Mouse (Mus musculus) limb, embryonic 11.5 days (tissue): Measurements from ENCODE around the gene Myh4. TPM values are rescaled to one million over a fixed set of nuclear protein-coding genes. Genes with fewer than 3 reads are reported as not detected.

Source experiments
- ATAC-seq: fragments of 200-750 bp; cut with Nextera tagmentation; 2 replicates; pipeline ENCODE4 v1.8.0; 2017; ENCODE audit warnings: low read depth; ENCODE audit not compliant: insufficient number of reproducible peaks, low FRiP score, low TSS enrichment
- DNase-seq: peaks from one replicate; pipeline ENCODE4 v3.0.0-alpha.2; 2015; ENCODE audit warnings: low spot score
- H3K27ac ChIP-seq: fragments of 300-500 bp; sonication (generic); replicated peaks from 2 replicates; pipeline ENCODE4 v1.5.1; 2014; ENCODE audit warnings: low read depth, mild to moderate bottlenecking, low read length
- H3K27me3 ChIP-seq: fragments of 300-500 bp; sonication (generic); 2 replicates; pipeline ENCODE4 v1.6.1; 2014; ENCODE audit warnings: mild to moderate bottlenecking, low read length, mixed read lengths; ENCODE audit not compliant: control insufficient read depth, insufficient read depth
- H3K36me3 ChIP-seq: fragments of 300-500 bp; sonication (generic); 2 replicates; pipeline ENCODE4 v1.6.1; 2014; ENCODE audit warnings: mild to moderate bottlenecking, low read length, moderate library complexity, mixed read lengths; ENCODE audit not compliant: control insufficient read depth, insufficient read depth
- H3K4me1 ChIP-seq: fragments of 300-500 bp; sonication (generic); 2 replicates; pipeline ENCODE4 v1.6.1; 2014; ENCODE audit warnings: low read length, mixed read lengths; ENCODE audit not compliant: control insufficient read depth, insufficient read depth
- H3K4me2 ChIP-seq: fragments of 300-500 bp; sonication (generic); 2 replicates; pipeline ENCODE4 v1.6.1; 2014; ENCODE audit warnings: low read depth, mild to moderate bottlenecking, moderate library complexity; ENCODE audit not compliant: severe bottlenecking
- H3K4me3 ChIP-seq: fragments of 300-500 bp; sonication (generic); 2 replicates; pipeline ENCODE4 v1.5.1; 2014; ENCODE audit warnings: low read depth, low read length
- H3K9ac ChIP-seq: fragments of 300-500 bp; sonication (generic); 2 replicates; pipeline ENCODE4 v1.6.1; 2014; ENCODE audit warnings: mild to moderate bottlenecking, low read length
- H3K9me3 ChIP-seq: fragments of 300-500 bp; sonication (generic); 2 replicates; pipeline ENCODE4 v1.6.1; 2016; ENCODE audit warnings: low read length; ENCODE audit not compliant: control insufficient read depth
- WGBS: fragments of 180-500 bp; shearing (Covaris S2); extraction: QIAGEN DNeasy Blood & Tissue Kit; methylation state at CpG from one replicate; pipeline ENCODE4 v1.1.7; 2014; 5-methylcytosine and 5-hydroxymethylcytosine counted together
- polyA plus RNA-seq: library from polyadenylated mRNA; unstranded; fragments of >200 nt; fragmentation: Nextera tagmentation; extraction: Ambion mirVana; gene quantifications from 2 replicates; pipeline ENCODE4 v1.2.1, GENCODE M21; 2014

The Myh4 gene
- polyA plus RNA-seq, 1 experiment from 2014 or later, result 0.35 TPM

- Histone ChIP-seq H3K9me3 (no peaks in the 10 kb centered on the region), H3K27me3 (no peaks in the 10 kb centered on the region), H3K4me1 (no peaks in the 10 kb centered on the region), H3K36me3 (no peaks in the 10 kb centered on the region), H3K4me3 (no peak overlapping the region), H3K27ac (no peak overlapping the region), H3K4me2 (no peak overlapping the region), H3K9ac (no peak overlapping the region)
- DNase-seq (no peak), ATAC-seq (no peak)
- 85% methylated on average over 3 of the region's 3 CpGs for WGBS
Measured at GRCm38 (mm10) chr11:67228731-67229130, 9.1 kb upstream of the Myh4 start.

- Histone ChIP-seq H3K4me3 (no peak overlapping the region), H3K4me2 (no peak overlapping the region), H3K4me1 (no peaks in the 10 kb centered on the region), H3K27ac (no peak overlapping the region), H3K27me3 (no peaks in the 10 kb centered on the region), H3K9me3 (no peaks in the 10 kb centered on the region), H3K9ac (no peak overlapping the region), H3K36me3 (no peaks in the 10 kb centered on the region)
- 86% methylated on average over 5 of the region's 5 CpGs for WGBS
- no peak for DNase-seq
- ATAC-seq, result no peak
Measured at GRCm38 (mm10) chr11:67229166-67229565, 8.7 kb upstream of the Myh4 start.

GRCm38 (mm10) chr11:67229946-67230345 lies 7.9 kb upstream of the Myh4 start:
- Histone ChIP-seq H3K9me3 (no peaks in the 10 kb centered on the region), H3K36me3 (no peaks in the 10 kb centered on the region), H3K4me1 (no peaks in the 10 kb centered on the region), H3K4me2 (no peak overlapping the region), H3K27ac (no peak overlapping the region), H3K9ac (no peak overlapping the region), H3K4me3 (no peak overlapping the region), H3K27me3 (no peaks in the 10 kb centered on the region)
- ATAC-seq (no peak), DNase-seq (no peak)
- WGBS, result 83% methylated on average over 2 of the region's 2 CpGs

GRCm38 (mm10) chr11:67235639-67236358 lies 2.0 kb upstream of the Myh4 start:
- peak; percentile 63 for DNase-seq

GRCm38 (mm10) chr11:67236799-67237198 lies 1.0 kb upstream of the Myh4 start:
- no peaks in the 10 kb centered on the region for H3K27me3 ChIP-seq
- H3K36me3 ChIP-seq, result no peaks in the 10 kb centered on the region
- no peaks in the 10 kb centered on the region for H3K9me3 ChIP-seq
- no peak overlapping the region for H3K4me2 ChIP-seq
- no peaks in the 10 kb centered on the region for H3K4me1 ChIP-seq
- no peak for DNase-seq
- no peak for ATAC-seq
- no peak overlapping the region for H3K27ac ChIP-seq
- 83% methylated on average over 9 of the region's 9 CpGs for WGBS
- no peak overlapping the region for H3K4me3 ChIP-seq
- no peak overlapping the region for H3K9ac ChIP-seq

More at GRCm38 (mm10) chr11:67235639-67236358, 2.0 kb upstream of the Myh4 start:
- Histone ChIP-seq H3K4me1 (no peaks in the 10 kb centered on the region), H3K27me3 (no peaks in the 10 kb centered on the region), H3K4me3 (no peak overlapping the region), H3K9ac (no peak overlapping the region), H3K9me3 (no peaks in the 10 kb centered on the region), H3K36me3 (no peaks in the 10 kb centered on the region), H3K27ac (no peak overlapping the region), H3K4me2 (no peak overlapping the region)
- no peak for ATAC-seq
- WGBS, result 55% methylated on average over 5 of the region's 5 CpGs

GRCm38 (mm10) chr11:67241051-67241450 lies 3.2 kb downstream of the Myh4 start:
- Histone ChIP-seq H3K27ac (no peak overlapping the region), H3K4me2 (no peak overlapping the region), H3K27me3 (no peaks in the 10 kb centered on the region), H3K36me3 (no peaks in the 10 kb centered on the region), H3K9me3 (no peaks in the 10 kb centered on the region), H3K4me3 (no peak overlapping the region), H3K4me1 (no peaks in the 10 kb centered on the region), H3K9ac (no peak overlapping the region)
- WGBS, result 80% methylated on average over 6 of the region's 6 CpGs
- ATAC-seq (no peak), DNase-seq (no peak)

GRCm38 (mm10) chr11:67253691-67254090 lies 15.9 kb downstream of the Myh4 start:
- Histone ChIP-seq H3K4me2 (no peak overlapping the region), H3K36me3 (no peaks in the 10 kb centered on the region), H3K9ac (no peak overlapping the region), H3K4me3 (no peak overlapping the region), H3K27ac (no peak overlapping the region), H3K9me3 (no peaks in the 10 kb centered on the region), H3K27me3 (no peaks in the 10 kb centered on the region), H3K4me1 (no peaks in the 10 kb centered on the region)
- WGBS, result 85% methylated on average over 4 of the region's 4 CpGs
- ATAC-seq (no peak), DNase-seq (no peak)

GRCm38 (mm10) chr11:67257048-67257447 lies 19.2 kb downstream of the Myh4 start:
- DNase-seq (peak; percentile 13), ATAC-seq (no peak)
- no peak overlapping the region for H3K27ac ChIP-seq
- WGBS, result 65% methylated on average over 7 of the region's 7 CpGs
- H3K9me3 ChIP-seq, result no peaks in the 10 kb centered on the region
- no peaks in the 10 kb centered on the region for H3K36me3 ChIP-seq
- no peak overlapping the region for H3K4me2 ChIP-seq
- H3K9ac ChIP-seq, result no peak overlapping the region
- no peaks in the 10 kb centered on the region for H3K4me1 ChIP-seq
- H3K4me3 ChIP-seq, result no peak overlapping the region
- H3K27me3 ChIP-seq, result no peaks in the 10 kb centered on the region

GRCm38 (mm10) chr11:67260956-67261355 lies 23.1 kb downstream of the Myh4 start:
- Histone ChIP-seq H3K27me3 (no peaks in the 10 kb centered on the region), H3K4me3 (no peak overlapping the region), H3K27ac (no peak overlapping the region), H3K36me3 (no peaks in the 10 kb centered on the region), H3K4me1 (no peaks in the 10 kb centered on the region), H3K9me3 (no peaks in the 10 kb centered on the region), H3K9ac (no peak overlapping the region), H3K4me2 (no peak overlapping the region)
- ATAC-seq, result no peak
- peak; percentile 6 for DNase-seq
- 90% methylated on average over 6 of the region's 6 CpGs for WGBS
